Mouse (Mus musculus) heart, embryonic 12.5 days (tissue): ENCODE measurements at regions not wholly inside any gene's neighbourhood (a gene's known extent, or its start where the extent isn't known, plus 50 kb on each side); places are given as distances from the start of the nearest gene placed in this dataset.

Source experiments
- ATAC-seq: fragments of 200-750 bp; cut with Nextera tagmentation; 2 replicates; pipeline ENCODE4 v1.8.0; 2017; ENCODE audit warnings: moderate TSS enrichment, moderate library complexity; ENCODE audit not compliant: insufficient number of reproducible peaks, low FRiP score
- H3K27ac ChIP-seq: fragments of 300-500 bp; sonication (generic); 2 replicates; pipeline ENCODE4 v1.5.1; 2016; ENCODE audit warnings: mild to moderate bottlenecking, moderate library complexity; ENCODE audit not compliant: poor library complexity, severe bottlenecking
- H3K27me3 ChIP-seq: fragments of 300-500 bp; sonication (generic); replicated peaks from 2 replicates; pipeline ENCODE4 v1.6.1; 2016; ENCODE audit warnings: mild to moderate bottlenecking, moderate library complexity
- H3K36me3 ChIP-seq: fragments of 300-500 bp; sonication (generic); 2 replicates; pipeline ENCODE4 v1.6.1; 2016; ENCODE audit warnings: mild to moderate bottlenecking, moderate library complexity
- H3K4me1 ChIP-seq: fragments of 300-500 bp; sonication (generic); replicated peaks from 2 replicates; pipeline ENCODE4 v1.6.1; 2016; ENCODE audit warnings: mild to moderate bottlenecking
- H3K4me2 ChIP-seq: fragments of 300-500 bp; sonication (generic); 2 replicates; pipeline ENCODE4 v1.6.1; 2016; ENCODE audit warnings: mild to moderate bottlenecking, moderate library complexity
- H3K4me3 ChIP-seq: fragments of 300-500 bp; sonication (generic); 2 replicates; pipeline ENCODE4 v1.5.1; 2016; ENCODE audit warnings: mild to moderate bottlenecking
- H3K9ac ChIP-seq: fragments of 300-500 bp; sonication (generic); 2 replicates; pipeline ENCODE4 v1.6.1; 2016; ENCODE audit warnings: mild to moderate bottlenecking, moderate library complexity
- H3K9me3 ChIP-seq: fragments of 300-500 bp; sonication (generic); replicated peaks from 2 replicates; pipeline ENCODE4 v1.6.1; 2016; ENCODE audit warnings: mild to moderate bottlenecking, moderate library complexity
- WGBS: fragments of 180-500 bp; shearing (Covaris S2); methylation state at CpG from one replicate; pipeline ENCODE4 v1.1.7; 2016; 5-methylcytosine and 5-hydroxymethylcytosine counted together

GRCm38 (mm10) chr6:32739162-32739745 lies 151.3 kb upstream of the Plxna4 start:
- no peak overlapping the region for H3K27ac ChIP-seq
- ATAC-seq = no peak
- H3K4me1 ChIP-seq = no peaks in the 10 kb centered on the region

DNA sequence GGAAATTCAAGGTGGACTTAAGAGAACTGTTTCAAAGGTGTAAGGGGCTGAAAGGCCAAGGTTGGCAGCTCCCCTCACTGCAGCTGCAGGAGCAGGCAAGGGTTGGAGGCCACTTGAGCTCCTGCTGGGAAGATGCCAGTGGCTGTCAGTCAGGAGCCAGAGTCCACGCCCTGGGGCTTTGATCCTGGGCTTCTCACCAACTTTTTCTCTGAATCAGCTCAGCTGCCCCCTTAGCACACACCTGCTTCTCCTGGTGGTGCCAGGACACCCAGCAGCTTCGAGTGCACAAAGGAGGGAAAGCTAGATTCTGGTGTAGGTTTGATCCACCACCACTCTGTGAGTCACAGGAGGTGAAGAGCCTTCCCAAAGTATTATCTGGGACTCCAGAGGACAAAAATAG lies 140.7 kb upstream of the Plxna4 start:
- H3K4me3 ChIP-seq = no peak overlapping the region
- no peaks in the 10 kb centered on the region for H3K36me3 ChIP-seq
- 12% methylated on average over 2 of the region's 2 CpGs for WGBS
- H3K27ac ChIP-seq = no peak overlapping the region
- no peak for ATAC-seq
- H3K4me2 ChIP-seq = no peak overlapping the region
- H3K9ac ChIP-seq = no peak overlapping the region
- H3K27me3 ChIP-seq = no peaks in the 10 kb centered on the region
- H3K4me1 ChIP-seq = peaks cover 18% of the 10 kb centered on the region
- no peaks in the 10 kb centered on the region for H3K9me3 ChIP-seq

More at GRCm38 (mm10) chr6:32739162-32739745, 151.3 kb upstream of the Plxna4 start:
- no peak overlapping the region for H3K4me3 ChIP-seq
- H3K4me2 ChIP-seq = no peak overlapping the region
- no peaks in the 10 kb centered on the region for H3K36me3 ChIP-seq
- 0 out of 2 replicates have a peak, but pooled peaks cover 3% of the 10 kb centered on the region for H3K9me3 ChIP-seq
- H3K27me3 ChIP-seq = no peaks in the 10 kb centered on the region
- 76% methylated on average over 9 of the region's 9 CpGs for whole genome bisulfite sequencing
- no peak overlapping the region for H3K9ac ChIP-seq

- H3K4me3 ChIP-seq = no peak overlapping the region
- H3K4me2 ChIP-seq = no peak overlapping the region
- H3K4me1 ChIP-seq = peaks cover 18% of the 10 kb centered on the region
- no peak for ATAC-seq
- H3K9ac ChIP-seq = no peak overlapping the region
- no peak overlapping the region for H3K27ac ChIP-seq
- no peaks in the 10 kb centered on the region for H3K9me3 ChIP-seq
- H3K27me3 ChIP-seq = no peaks in the 10 kb centered on the region
- H3K36me3 ChIP-seq = no peaks in the 10 kb centered on the region
These were observed 138.6 kb upstream of the Plxna4 start for GRCm38 (mm10) chr6:32726571-32726970.

GRCm38 (mm10) chr6:32717860-32718259 lies 129.9 kb upstream of the Plxna4 start:
- no peak for ATAC-seq

DNA sequence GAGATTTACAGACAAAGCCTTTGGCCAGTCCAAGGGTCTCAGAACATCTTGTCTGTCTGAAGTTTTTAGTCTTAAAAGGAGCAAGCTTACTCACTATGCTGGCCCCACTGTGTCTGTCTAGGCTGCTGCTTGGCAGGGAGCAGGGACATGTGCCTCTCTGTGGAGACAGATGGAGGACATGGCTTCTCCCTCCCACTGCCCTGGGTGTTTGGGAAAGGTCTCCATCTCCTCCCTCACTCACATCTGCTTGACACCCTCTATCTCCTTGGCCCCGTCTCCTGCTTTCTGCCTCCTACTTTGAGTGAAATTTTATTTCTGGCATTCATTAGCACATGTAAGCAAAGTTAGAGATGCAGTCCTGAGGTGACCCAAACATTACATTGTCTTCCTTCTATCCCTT lies 127.1 kb upstream of the Plxna4 start:
- no peak overlapping the region for H3K27ac ChIP-seq
- H3K4me3 ChIP-seq = no peak overlapping the region
- peaks cover 4% of the 10 kb centered on the region; the same call in 1 of the 2 replicates for H3K27me3 ChIP-seq
- whole genome bisulfite sequencing = 59% methylated on average over 1 of the region's 1 CpGs
- no peaks in the 10 kb centered on the region for H3K4me1 ChIP-seq
- no peak overlapping the region for H3K9ac ChIP-seq
- no peak overlapping the region for H3K4me2 ChIP-seq
- no peaks in the 10 kb centered on the region for H3K9me3 ChIP-seq
- no peak for ATAC-seq
- H3K36me3 ChIP-seq = no peaks in the 10 kb centered on the region

More at GRCm38 (mm10) chr6:32717860-32718259, 129.9 kb upstream of the Plxna4 start:
- Histone ChIP-seq H3K4me3 (no peak overlapping the region), H3K27me3 (no peaks in the 10 kb centered on the region; the same call in 1 of the 2 replicates), H3K27ac (no peak overlapping the region), H3K4me1 (no peaks in the 10 kb centered on the region), H3K4me2 (no peak overlapping the region), H3K9me3 (no peaks in the 10 kb centered on the region), H3K36me3 (no peaks in the 10 kb centered on the region), H3K9ac (no peak overlapping the region)
- WGBS = 71% methylated on average over 5 of the region's 5 CpGs

GRCm38 (mm10) chr6:32710208-32710607 lies 122.2 kb upstream of the Plxna4 start:
- H3K27me3 ChIP-seq = 0 out of 2 replicates have a peak, but pooled peaks cover 4% of the 10 kb centered on the region

GRCm38 (mm10) chr6:32709566-32709965 lies 121.6 kb upstream of the Plxna4 start:
- 89% methylated on average over 8 of the region's 8 CpGs for WGBS
- Histone ChIP-seq H3K27ac (no peak overlapping the region), H3K9me3 (no peaks in the 10 kb centered on the region), H3K27me3 (0 out of 2 replicates have a peak, but pooled peaks cover 4% of the 10 kb centered on the region), H3K4me3 (no peak overlapping the region), H3K4me2 (no peak overlapping the region), H3K36me3 (no peaks in the 10 kb centered on the region), H3K9ac (no peak overlapping the region), H3K4me1 (0 out of 2 replicates have a peak, but pooled peaks cover 3% of the 10 kb centered on the region)
- no peak for ATAC-seq

More at GRCm38 (mm10) chr6:32710208-32710607, 122.2 kb upstream of the Plxna4 start:
- no peaks in the 10 kb centered on the region for H3K9me3 ChIP-seq
- no peak for ATAC-seq
- no peaks in the 10 kb centered on the region for H3K36me3 ChIP-seq
- no peak overlapping the region for H3K4me2 ChIP-seq
- H3K4me3 ChIP-seq = no peak overlapping the region
- H3K4me1 ChIP-seq = 0 out of 2 replicates have a peak, but pooled peaks cover 3% of the 10 kb centered on the region
- WGBS = 8% methylated on average over 10 of the region's 10 CpGs
- no peak overlapping the region for H3K9ac ChIP-seq
- H3K27ac ChIP-seq = no peak overlapping the region

DNA sequence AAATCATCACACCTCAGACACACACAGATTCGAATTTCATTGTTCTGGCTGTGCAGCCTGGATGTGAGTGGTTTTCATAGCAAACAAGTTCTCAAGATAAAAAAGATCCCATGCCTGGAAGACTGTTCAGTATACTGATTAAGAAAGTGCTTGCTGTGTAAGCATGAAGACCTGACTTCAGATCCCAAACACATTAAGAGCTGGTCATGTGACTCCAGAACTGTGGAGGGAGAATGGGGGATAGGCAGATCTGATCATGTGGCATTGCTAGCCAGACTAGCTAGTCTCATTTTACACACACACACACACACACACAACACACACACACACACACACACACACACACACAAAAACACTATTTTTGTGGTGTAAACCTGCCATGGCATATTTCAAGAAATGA lies 119.4 kb upstream of the Plxna4 start:
- Histone ChIP-seq H3K9me3 (no peaks in the 10 kb centered on the region), H3K36me3 (no peaks in the 10 kb centered on the region), H3K4me1 (0 out of 2 replicates have a peak, but pooled peaks cover 3% of the 10 kb centered on the region), H3K27me3 (0 out of 2 replicates have a peak, but pooled peaks cover 4% of the 10 kb centered on the region), H3K4me3 (no peak overlapping the region), H3K4me2 (no peak overlapping the region), H3K9ac (no peak overlapping the region), H3K27ac (no peak overlapping the region)
- ATAC-seq = no peak
- WGBS = 68% methylated on average over 1 of the region's 1 CpGs

DNA sequence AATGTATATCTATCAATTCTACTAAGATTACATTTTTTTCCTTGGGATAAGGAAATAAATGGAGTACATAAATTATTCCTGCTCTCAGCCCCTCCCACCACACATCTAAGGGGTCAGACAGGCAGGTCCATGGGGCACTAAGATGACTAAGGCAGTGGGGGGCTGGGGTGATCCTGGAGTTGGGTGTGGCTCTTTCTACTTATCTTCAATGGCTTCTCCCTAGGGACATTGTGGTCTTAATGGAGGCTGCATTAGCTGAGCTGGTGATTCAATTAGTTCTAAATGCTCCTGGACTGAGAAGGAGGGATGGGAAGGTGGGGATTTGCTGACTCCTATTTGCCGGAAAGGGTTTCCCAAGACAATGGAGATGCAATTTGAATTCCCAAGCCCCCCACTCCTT lies 118.4 kb upstream of the Plxna4 start:
- H3K27me3 ChIP-seq = 0 out of 2 replicates have a peak, but pooled peaks cover 4% of the 10 kb centered on the region
- no peaks in the 10 kb centered on the region for H3K36me3 ChIP-seq
- no peak overlapping the region for H3K27ac ChIP-seq
- no peak overlapping the region for H3K4me2 ChIP-seq
- ATAC-seq = no peak
- H3K4me1 ChIP-seq = 0 out of 2 replicates have a peak, but pooled peaks cover 3% of the 10 kb centered on the region
- no peaks in the 10 kb centered on the region for H3K9me3 ChIP-seq
- no peak overlapping the region for H3K4me3 ChIP-seq
- WGBS = 65% methylated on average over 1 of the region's 1 CpGs
- H3K9ac ChIP-seq = no peak overlapping the region

- Histone ChIP-seq H3K9me3 (no peaks in the 10 kb centered on the region), H3K4me3 (no peak overlapping the region), H3K9ac (no peak overlapping the region), H3K27me3 (no peaks in the 10 kb centered on the region), H3K27ac (no peak overlapping the region), H3K36me3 (no peaks in the 10 kb centered on the region), H3K4me2 (no peak overlapping the region), H3K4me1 (0 out of 2 replicates have a peak, but pooled peaks cover 3% of the 10 kb centered on the region)
- ATAC-seq = no peak
- WGBS = 86% methylated on average over 8 of the region's 8 CpGs
These were observed 115.5 kb upstream of the Plxna4 start for GRCm38 (mm10) chr6:32703466-32703865.

- WGBS = 82% methylated on average over 11 of the region's 11 CpGs
- no peaks in the 10 kb centered on the region for H3K27me3 ChIP-seq
- no peak overlapping the region for H3K9ac ChIP-seq
- H3K4me3 ChIP-seq = no peak overlapping the region
- no peaks in the 10 kb centered on the region for H3K36me3 ChIP-seq
- H3K4me2 ChIP-seq = no peak overlapping the region
- H3K9me3 ChIP-seq = no peaks in the 10 kb centered on the region
- ATAC-seq = no peak
- H3K4me1 ChIP-seq = 0 out of 2 replicates have a peak, but pooled peaks cover 3% of the 10 kb centered on the region
- no peak overlapping the region for H3K27ac ChIP-seq
These were observed 114.3 kb upstream of the Plxna4 start for GRCm38 (mm10) chr6:32702245-32702791.
